Mouse (Mus musculus) ovary, adult 2 months (tissue): ENCODE data around the gene Csnk1d. TPM values are rescaled to one million over a fixed set of nuclear protein-coding genes. Genes with fewer than 3 reads are reported as not detected.

ENCODE experiments used
- polyA plus RNA-seq: library from polyadenylated mRNA; depleted of rRNA; stranded (reverse); fragments of >200 nt; gene quantifications from 2 replicates; pipeline ENCODE4 v1.2.3, GENCODE M21; 2012; rRNA removed

Gene Csnk1d
- 83.9 and 91.8 TPM in 2 replicates for polyA plus RNA-seq

GRCm38 (mm10) chr11:120990951-120991526 lies at the start of gene Csnk1d:
Gene Csnk1d, minus strand, starts transcription at chr11:120991330.

DNA sequence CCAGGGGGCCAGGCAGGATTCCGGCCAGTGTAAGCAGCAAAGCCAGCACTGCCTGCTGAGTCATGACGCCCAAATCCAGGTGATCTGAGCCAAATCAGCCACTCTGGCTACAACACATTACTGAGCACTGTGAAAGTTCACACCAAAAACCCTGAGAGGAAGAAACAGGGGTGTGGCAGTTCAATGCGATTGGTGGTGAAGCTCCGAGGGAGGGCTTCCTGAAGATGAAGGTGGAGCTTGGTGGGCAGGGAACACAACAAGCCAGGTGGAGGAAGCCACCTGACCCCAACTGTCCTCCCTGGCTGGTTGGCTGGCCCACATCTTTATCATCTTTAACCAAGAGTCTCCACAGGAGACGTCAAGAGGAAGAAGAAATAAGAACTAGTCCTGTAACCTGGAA lies 48.2 kb upstream of the Csnk1d start, which contains the start of gene Cd7:
Cd7 (minus strand) TSS at position 117 of the 400 bp plus-strand sequence.

DNA sequence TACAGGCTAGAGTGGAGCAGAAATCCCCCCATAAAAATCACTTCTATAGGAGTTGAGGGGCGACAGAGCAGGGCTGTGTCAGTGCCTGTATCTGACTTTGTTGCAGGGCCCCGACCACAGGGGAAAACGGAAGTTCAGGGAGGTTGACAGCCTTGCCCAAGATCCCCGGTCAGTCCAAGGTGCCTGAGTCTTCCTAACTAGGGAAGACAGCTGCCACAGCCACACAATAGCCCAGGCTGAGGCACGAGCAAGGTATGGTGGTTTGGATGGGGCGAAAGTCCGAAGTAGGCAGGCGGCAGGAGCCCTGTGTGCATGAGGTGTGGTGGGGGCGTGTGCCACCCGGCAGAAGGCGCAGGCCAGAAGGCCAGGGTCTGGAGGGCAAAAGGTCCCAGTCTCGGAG lies 42.8 kb downstream of the Csnk1d start, which contains the start of gene Slc16a3:
Slc16a3 (plus strand) TSS at position 153 of the 400 bp plus-strand sequence.

DNA sequence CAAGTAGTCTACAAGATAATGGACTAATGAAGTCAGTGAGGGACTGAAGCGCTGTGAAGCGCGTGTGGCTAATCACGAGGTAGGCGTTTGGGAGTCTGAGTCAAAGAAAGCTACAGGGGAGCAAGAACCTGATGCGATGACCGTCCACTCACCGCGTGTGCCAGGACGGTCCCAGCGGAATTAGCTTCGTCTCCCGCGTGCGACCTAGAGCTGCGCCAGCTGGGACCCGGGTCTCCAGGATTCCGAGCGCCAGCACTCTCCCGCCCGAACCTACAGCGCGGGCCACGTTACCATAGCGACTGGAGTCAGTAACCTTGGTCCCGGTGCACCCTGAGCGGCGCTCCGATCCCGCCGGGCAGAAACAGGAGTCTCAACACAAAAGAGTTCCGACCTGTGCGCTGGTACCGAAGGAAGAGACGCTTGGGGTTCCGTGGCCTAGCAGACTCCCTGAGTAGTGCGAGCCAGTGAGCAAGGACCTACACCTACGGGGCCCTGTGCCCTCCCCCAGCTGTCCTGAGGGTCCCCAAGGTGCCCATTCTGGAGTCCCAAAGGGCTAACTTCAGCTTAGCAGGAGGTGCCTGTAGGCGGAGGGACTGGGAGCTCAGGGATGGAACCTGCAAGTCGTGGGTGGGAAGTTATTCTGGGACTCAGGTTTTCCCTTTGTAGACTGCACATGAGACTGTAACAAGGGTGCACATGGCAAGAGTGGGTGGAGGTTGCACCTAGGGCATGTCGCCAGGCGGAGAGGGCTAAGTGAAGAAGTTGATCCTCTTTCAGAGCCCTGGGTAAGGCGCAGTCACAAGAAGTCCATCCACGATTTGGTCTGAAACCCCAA lies 58.3 kb downstream of the Csnk1d start, which contains the start of gene Ccdc57:
Ccdc57 (minus strand) TSS at position 309 of the 835 bp plus-strand sequence.

Other genes with a start within 250 kb of the Csnk1d start
- gene Hmga1b, start 228.5 kb downstream of the Csnk1d start, polyA plus RNA-seq: 0.31 and 7.3 TPM in 2 replicates
- gene Rfng, start 207.1 kb downstream of the Csnk1d start, polyA plus RNA-seq: 74.0 and 77.8 TPM in 2 replicates
- gene Gps1, start 207.1 kb downstream of the Csnk1d start, polyA plus RNA-seq: 283 and 304 TPM in 2 replicates
- gene Dus1l, start 194.9 kb downstream of the Csnk1d start, polyA plus RNA-seq: 54.8 and 64.2 TPM in 2 replicates
- 1,315 and 1,722 TPM in 2 replicates for gene Fasn, start 166.8 kb downstream of the Csnk1d start, polyA plus RNA-seq
- gene Ccdc57, start 58.5 kb downstream of the Csnk1d start, polyA plus RNA-seq: 6.1 and 6.7 TPM in 2 replicates
- gene Slc16a3, start 42.9 kb downstream of the Csnk1d start, polyA plus RNA-seq: 41.9 and 46.1 TPM in 2 replicates
- gene Cd7, start 48.1 kb upstream of the Csnk1d start, polyA plus RNA-seq: 5.7 and 9.2 TPM in 2 replicates
- 2.3 and 2.4 TPM in 2 replicates for gene Sectm1b, start 72.2 kb upstream of the Csnk1d start, polyA plus RNA-seq
- gene Sectm1a, start 89.9 kb upstream of the Csnk1d start, polyA plus RNA-seq: 1.7 and 2.5 TPM in 2 replicates
- gene Tex19.2, start 127.3 kb upstream of the Csnk1d start, polyA plus RNA-seq: 0.43 and 0.53 TPM in 2 replicates
- 1.9 and 2.1 TPM in 2 replicates for gene Tex19.1, start 154.8 kb upstream of the Csnk1d start, polyA plus RNA-seq
- 0.28 TPM in 1 of 2 replicates, not detected in the other for gene Uts2r, start 168.9 kb upstream of the Csnk1d start, polyA plus RNA-seq
- 41.1 and 43.8 TPM in 2 replicates for gene Hexdc, start 213.1 kb upstream of the Csnk1d start, polyA plus RNA-seq
- 13.2 and 14.1 TPM in 2 replicates for gene Ogfod3, start 213.4 kb upstream of the Csnk1d start, polyA plus RNA-seq
- 27.0 and 31.8 TPM in 2 replicates for gene Cybc1, start 238.0 kb upstream of the Csnk1d start, polyA plus RNA-seq
- 22.8 and 30.3 TPM in 2 replicates for gene Narf, start 245.9 kb upstream of the Csnk1d start, polyA plus RNA-seq